Mouse (Mus musculus): ENCODE data around the gene Capn3.

The Capn3 gene

DNA sequence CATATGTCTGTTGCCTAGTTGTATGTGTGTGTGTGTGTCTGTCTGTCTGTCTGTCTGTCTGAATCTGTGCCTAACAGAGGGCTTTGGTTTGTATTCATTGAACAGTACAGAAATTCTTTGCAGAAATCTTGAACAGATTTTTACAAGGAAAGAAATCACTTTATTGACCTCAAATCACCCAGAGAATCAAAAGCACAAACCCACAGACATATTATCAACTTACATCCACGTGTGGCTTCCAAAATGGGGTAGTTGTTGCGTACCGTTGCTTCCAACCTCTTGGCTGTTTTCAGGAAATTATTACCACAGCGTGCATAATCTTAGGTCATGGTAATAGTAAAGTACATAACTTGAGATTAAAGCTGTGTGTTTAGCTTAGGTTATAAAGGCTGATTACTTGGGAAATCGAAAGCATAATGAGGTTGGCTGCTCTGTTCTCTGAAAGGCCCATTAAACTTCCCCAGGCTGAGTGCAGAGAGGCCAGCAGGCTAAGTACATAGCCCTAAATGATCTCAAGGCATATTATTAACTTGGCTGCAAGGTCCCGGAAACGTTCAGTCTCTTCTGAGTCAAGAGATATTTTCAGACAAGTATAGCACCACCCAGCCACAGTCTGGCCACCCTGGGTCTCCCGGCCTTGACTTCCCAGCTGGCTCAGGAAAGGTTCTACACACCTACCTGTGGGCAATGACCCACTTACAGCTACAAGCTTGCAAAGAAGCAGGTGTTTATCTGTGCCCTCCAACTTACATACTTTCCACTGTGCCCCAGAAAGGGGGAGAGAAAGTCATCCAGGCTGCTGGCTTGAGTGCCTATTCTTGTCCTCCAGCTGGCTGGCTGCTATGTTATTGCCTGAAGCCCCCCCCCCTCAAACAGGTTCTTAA is 26.9 kb downstream of the Capn3 start:
- DNase-seq, result no peak

DNA sequence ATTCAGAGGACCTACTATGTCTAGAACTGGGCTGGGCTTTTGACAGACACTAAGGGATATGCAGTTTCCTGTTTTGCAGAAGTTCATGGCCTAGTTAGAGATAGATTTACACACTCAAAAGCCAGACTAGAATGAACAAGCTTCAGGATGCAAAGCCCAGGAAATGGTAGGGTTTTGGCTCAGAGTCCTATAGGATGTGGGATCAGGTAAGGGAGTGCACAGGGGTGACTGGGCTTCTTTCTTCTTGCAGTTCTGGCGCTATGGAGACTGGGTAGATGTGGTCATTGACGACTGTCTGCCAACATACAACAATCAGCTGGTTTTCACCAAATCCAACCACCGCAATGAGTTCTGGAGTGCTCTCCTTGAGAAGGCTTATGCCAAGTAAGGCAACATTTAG is 28.4 kb downstream of the Capn3 start:
- no peak for DNase-seq

DNA sequence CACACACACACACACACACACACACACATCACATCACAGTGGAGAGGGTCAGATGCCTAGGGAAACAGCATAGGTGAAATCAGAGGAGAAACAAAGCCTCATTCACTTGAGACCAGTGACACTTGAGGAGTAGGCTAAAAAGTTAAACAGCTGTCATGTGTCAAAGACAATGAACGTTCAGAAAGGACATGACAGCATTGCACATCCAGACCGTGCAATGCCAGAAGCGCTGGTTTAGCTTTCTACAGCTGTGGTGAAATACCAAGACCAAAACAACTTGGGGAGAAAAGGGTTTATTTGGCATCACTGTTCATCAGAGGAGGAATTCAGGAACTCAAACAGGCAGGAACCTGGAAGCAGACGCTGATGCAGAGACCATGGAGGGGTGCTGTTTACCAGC is 37.4 kb downstream of the Capn3 start:
- DNase-seq, result no peak

DNA sequence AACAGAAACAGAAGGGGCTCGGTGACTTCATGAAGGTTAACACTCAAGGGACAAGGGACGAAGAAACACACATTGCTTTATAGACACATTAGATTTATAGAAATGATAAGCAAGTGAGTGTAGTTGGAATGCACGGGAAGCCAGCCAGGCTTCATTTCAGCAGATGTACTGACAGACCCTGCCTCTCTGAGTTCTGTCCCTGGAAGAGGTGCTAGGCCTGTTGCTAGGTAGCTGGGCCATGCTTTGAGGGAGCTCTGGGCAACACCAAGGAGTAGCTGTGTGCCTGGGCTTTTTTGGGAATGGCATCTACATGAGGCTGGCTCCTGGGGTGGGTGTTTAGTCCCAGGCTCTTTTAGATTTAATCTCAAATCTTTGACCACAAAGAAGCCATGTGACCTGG is 40.7 kb downstream of the Capn3 start:
- DNase-seq, result no peak

DNA sequence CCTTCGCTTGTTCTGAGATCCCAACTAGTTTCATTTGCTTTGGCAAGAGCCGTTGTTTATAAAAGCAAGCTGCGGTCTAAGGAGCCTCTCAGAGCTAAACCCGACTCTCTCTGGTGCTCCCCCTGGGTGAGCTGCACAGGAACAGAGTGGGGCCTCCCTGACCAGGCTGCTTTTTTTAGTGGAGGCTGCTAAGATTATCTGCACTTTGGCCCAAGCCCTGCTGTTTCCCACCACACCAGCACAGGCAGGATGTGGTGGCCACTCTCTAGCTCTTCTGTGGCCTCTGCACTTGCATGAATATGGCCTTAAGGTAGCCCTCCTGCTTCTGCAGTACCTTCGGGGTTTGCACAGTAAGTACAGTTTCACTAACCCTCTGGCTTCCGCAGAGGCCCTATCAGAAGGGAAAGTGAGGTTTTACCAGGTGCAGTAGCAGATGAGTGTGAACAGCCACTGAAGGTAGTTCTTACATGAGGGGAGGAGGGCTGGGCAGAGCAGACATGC is 44.2 kb downstream of the Capn3 start:
- DNase-seq, result no peak

DNA sequence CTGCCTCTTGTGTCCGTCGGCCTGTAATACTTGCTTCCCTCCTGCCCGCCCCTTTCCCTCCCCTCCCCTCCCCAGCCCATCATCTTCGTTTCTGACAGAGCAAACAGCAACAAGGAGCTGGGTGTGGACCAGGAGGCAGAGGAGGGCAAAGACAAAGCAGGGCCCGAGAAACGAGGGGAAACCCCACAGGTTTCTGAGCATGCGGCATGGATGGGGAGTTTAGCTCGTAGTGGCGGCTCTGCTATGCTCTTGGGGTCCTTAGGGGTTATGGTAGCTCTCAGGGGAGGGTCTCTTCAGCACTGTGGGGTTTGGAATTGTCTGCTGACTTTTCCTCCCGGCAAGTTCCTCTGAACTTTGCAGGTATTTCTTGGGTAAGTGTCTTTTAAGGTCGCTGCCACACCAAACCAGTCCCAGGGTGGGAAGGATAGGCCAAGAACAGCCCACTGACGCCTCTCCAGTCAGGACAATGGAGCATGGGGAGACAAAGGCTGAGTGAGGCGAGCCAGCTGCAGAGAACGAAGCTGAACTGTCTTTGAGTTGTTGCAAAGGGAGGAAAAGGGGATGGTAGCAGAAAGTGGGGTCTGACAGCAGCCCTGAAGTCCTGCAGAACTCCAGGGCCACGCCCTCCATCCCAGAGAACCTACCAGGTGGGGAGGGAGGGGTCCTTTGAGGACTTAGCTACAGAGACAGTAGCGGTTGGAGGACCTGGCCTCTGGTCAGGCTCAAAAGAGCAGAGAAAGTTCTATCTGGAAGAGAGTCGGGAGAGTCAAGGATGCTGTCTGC is 45.5 kb downstream of the Capn3 start:
- DNase-seq, result no peak

DNA sequence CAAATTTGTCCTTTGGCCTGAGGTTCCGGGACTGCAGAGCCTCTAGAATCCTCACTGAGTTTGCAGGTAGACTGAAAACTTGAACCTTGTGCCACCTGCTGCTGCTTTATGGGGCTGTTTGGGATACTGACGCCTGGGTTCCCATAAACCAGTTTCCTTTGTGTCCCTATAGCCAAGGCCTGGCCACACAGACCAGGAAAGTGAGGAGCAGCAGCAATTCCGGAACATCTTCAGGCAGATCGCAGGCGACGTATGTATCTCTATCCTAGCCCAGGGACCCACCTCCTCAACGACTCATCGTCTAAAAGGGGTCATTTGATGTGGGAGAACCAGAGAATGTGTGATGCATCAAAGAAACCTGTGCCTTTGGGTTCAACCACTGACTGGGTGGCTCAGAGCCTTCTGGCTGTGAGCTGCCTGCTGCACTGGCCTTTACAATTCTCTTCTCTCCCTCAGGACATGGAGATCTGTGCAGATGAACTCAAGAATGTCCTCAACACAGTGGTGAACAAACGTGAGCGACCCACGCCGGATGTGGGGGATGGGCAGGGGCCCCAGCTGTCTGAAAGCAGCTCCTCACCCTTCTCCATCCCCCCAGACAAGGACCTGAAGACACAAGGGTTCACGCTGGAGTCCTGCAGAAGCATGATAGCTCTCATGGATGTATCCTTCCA is 46.2 kb downstream of the Capn3 start:
- no peak for DNase-seq

DNA sequence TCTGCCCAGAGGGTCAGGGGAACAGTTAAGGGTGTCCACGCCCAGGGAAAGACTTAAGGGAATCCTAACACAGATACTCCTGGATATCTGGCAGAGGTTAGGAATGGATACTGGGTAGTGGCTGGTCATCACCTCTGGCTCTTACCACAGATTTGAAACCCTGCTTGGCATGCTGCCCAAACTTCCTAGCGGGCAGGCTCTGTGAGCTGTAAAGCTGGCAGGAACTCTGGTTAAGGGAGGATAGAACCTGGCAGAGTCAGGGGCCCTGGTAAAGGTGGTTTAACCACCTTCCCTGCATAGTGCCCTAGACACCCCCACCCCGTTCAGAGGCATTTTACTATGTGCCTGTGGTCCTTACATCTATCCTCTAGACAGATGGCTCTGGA is 46.8 kb downstream of the Capn3 start:
- DNase-seq, result no peak

DNA sequence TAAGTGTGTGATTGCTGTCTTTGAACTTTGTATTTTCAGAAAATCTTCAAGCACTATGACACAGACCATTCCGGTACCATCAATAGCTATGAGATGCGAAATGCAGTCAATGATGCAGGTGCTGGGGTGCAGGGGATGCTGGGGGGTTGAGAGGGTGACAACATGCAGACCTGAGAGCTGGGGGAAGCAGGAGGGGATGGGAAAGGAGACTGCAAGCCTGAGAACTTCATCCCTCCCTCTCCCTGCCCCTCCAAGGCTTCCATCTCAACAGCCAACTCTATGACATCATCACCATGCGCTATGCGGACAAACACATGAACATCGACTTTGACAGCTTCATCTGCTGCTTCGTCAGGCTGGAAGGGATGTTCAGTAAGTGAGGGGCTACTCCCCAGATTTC is 47.3 kb downstream of the Capn3 start:
- DNase-seq, result no peak

DNA sequence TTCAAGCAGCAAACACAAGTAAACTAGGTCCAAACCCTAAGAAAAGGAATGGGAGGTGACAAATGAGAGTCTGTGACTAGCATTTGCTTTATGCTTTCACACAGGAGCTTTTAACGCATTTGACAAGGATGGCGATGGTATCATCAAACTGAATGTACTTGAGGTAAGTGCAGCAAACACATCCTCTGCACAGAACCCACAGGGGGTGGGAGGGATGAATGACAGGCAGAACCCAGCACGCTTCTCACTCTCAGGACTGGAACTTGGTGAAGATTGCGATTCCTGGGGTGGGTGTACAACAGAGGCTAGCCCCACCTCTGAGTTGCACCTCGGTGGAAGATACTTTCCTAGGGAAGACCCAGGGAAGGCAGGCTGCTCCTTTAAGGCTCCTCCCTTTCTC is 48.2 kb downstream of the Capn3 start:
- DNase-seq, result no peak

DNA sequence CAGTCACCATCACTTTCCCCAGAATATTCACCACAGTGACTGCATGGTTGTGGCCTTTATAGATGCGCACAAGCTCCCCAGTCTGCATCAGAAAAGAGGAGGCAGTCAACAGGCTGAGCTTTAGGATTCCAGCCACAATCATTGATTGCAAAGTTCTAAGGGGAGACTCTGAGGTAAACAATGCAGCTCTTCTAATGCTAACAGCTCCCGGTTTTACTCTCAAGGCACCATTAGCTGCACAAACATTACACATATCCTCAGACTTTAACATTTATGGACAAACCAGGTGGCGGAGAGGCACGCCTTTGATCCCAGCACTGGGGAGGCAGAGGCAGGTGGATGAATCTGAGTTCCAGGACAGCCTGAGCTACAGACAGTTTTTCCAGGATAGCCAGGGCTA is 58.4 kb downstream of the Capn3 start:
- no peak for DNase-seq

DNA sequence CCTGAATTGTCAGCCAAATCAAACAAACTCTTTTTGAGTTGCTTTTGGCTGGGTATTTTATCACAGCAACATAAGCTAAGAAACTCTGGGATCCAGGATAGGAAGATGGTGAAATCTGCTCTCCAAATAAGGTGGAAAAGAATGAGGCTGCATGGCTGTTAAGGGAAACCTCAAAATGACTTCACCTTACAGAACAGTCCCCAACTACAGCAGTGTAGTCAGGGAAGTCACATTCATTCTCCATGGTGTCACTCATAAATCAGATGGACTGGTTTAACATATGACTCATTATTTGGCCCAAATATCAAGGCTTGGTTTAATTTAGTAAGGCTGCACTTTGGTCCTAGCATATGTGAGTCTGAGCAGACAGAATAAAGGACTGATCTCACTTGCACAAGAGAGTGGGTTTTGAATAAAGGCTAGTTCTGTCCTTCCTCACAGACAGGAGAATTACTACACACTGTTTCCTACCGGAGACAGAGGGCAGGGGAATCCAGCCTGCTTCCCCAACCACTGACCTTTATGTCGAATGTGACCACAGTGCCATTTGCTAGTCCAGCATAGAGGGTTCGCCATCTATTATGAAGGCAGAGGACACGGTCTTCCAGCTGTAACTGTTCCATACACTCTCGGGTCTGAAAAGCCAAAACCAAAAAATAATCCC is 62.9 kb downstream of the Capn3 start:
- DNase-seq, result no peak

DNA sequence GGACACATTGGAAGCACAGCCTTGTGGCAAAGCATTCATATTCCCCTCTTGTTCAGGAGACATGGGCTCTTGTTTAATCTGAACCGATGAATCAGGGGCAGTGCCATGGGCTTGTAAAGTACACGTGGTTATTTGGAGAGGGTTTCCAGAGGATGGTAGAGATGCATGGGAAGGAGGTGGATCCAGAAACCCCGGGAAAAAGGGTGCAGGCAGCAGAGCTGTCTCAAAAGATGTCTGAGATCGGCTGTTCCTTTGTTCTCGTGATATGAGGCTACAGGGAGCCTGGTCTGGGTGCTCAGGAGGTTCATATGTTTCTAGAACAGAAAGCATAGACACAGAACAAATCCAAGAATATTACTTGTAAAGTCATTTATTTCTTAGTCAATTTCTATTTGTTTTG is 71.0 kb downstream of the Capn3 start:
- no peak for DNase-seq

DNA sequence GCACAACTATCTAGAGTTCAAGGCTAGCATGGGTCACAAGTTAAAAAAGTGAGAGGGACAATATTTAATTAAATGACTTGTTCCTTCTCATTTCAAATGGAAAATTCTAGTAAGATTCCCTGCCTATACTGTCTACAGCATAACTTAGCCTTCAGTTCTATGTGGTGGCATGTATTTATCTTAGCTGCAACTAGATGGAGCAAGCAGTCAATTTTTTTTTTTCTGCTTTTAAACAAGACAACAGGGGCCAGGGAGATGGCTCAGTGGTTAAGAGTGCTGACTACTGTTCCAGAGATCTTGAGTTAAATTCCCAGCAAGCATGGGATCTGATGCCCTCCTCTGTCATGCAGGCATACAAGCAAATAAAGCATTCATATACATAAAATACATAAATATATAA is 73.7 kb downstream of the Capn3 start:
- DNase-seq, result no peak

DNA sequence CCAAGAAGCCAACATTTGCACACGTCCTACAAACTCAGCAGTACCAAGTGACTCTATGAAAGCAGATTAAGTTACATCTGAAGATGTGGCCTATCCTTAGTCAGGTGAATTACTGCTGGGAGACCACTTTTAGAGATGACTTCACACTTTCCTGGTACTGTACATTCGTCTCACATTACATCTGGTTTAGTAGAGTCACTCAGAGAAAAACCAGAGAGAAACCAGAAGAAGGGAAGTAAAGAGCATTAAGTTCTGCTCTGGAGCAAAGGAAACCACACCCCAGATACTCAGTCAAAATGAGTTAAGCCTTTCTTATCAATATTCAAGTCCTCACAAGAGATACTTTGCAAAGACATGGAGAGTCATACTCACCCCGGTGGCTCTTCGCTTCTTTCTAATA is 75.4 kb downstream of the Capn3 start:
- DNase-seq, result no peak

DNA sequence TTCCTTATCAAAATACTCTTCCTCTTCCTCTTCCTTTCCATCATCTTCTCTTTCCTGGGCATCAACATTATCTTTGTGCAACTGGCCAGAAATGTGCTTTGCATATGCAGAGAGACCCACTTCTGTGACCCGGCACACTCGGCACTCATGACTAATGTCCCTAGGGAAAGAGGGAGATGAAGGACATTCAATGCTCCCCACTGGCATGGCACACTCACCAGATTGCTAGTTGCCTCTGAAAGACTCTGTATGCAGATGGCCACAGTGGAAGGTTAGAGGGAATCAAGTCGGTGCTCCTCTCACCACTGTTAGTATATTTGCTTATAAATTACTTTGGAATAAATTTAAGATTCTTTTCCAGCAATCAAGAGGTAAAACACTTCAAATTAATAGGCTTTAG is 83.5 kb downstream of the Capn3 start:
- peak; percentile 5 for DNase-seq

DNA sequence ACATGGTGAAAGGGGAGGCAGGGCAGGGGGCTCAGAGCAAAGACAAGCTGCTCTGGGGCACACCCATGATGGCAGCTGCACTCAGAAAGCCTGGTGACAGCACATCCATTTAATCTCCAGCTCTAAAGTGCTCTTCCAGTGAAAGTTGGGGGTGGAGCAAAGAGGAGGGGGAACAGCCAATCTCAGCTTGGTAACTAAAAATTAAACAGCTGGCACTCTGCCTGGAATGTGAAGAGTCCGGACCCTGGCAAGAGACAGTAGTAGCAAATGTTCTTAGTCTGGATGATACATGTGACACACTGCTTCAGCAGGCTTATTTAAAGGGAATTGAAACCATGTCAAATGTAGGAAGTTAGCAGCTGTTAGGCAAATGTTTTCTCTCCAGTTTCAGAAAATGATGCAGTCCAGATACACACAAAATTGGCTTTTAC is 84.0 kb downstream of the Capn3 start:
- DNase-seq, result peak; percentile 54

DNA sequence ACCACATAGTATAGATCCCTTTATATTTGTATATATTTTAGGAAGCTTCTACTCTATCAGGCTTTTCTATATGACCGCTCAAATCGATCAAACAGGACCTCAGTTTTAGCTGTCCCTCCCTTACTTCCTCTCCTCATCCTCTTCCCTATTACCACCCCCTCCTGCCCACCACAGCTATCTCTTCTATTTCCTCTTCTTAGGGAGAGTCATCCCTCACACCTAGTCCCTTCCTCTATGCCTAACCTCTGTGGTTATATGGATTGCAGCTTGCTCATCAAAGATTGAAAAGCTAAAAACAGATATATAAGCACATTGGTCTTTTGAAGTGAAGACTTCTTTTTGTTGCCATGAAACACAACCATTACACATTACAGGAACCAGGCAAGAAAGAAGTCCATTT is 88.9 kb downstream of the Capn3 start:
- DNase-seq, result no peak

All from embryo, embryonic 11 days (tissue).